Mouse (Mus musculus) c-Kit-positive CD71-negative TER-119-negative erythroid progenitor cells, embryonic 14.5 days (primary cell): ENCODE measurements around the gene Rhot1.
"Not testable (repeated sequence)": the region's sequence is repeated elsewhere in the genome, so short reads cannot be mapped to it uniquely, and the experiment has no call there.

ENCODE experiments used
- DNase-seq: peaks from one replicate; pipeline ENCODE4 v3.0.0-alpha.2; 2013; ENCODE audit warnings: low read depth

Rhot1 gene

DNA sequence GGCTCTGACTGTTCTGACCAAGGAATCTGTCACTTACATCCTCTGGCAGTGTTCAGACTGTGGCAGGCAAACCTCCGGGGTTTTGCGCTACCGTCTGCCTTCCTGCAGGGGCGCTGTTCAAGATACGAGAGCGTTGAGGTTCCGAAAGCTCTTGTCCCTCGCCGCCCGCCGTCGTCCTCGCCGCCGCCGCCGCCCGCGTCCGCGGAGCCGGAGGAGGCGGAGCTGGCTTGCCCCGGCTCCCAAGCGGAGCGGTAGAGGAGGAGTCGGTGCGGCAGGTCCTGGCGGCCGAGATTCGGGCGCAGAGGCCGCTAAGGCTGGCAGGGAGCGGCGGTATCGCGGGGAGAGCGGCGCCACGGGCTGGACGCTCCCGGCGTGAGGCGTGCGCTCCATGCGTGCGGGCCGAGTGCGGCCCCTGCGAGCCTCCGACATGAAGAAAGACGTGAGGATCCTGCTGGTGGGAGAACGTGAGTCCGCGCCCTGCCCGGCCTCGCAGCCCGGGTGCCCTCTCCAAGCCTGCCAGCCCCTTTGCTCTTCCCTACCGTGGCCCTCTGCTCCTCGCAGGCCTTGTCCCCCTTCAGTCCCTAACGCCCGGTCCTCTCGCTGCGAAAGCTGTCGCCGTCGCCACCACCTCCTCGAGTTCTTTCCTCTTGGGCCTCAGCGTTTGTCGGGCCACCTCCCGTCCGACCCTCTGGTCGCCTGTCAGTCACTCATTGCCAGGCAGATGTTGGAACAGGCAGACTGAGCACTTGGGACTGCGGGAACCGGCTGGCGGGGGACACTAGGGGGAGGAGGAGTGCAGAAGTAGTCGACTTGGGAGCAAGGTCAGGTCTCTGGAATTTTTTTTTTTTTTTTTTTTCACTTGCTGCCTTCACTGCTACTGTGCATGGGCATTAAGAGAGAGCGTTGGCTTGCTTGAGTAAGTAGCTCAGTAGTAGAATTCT, at the start of gene Rhot1:
Gene Rhot1 (plus strand): TSS at position 160 of the 941 bp plus-strand sequence.
- peak; percentile 92 for DNase-seq

DNA sequence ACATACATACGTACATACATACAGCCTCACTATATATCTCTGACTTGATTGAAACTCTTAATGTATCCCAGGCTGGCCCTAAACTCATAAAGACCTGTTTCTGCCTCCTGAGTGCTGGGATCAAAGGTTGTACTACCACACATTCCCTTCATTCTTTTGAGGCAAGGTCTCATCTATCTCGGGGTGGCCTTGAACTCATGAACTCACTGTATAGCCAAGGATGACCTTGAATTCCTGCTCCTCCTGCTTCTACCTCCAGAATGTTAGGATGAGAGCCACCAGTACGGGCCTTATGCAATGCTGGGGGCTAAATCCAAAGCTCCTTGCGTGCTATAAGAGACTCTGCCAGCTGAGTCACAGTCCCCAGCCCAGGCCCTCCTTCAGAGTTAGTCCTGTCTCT, 47.8 kb upstream of the Rhot1 start:
- no peak for DNase-seq

DNA sequence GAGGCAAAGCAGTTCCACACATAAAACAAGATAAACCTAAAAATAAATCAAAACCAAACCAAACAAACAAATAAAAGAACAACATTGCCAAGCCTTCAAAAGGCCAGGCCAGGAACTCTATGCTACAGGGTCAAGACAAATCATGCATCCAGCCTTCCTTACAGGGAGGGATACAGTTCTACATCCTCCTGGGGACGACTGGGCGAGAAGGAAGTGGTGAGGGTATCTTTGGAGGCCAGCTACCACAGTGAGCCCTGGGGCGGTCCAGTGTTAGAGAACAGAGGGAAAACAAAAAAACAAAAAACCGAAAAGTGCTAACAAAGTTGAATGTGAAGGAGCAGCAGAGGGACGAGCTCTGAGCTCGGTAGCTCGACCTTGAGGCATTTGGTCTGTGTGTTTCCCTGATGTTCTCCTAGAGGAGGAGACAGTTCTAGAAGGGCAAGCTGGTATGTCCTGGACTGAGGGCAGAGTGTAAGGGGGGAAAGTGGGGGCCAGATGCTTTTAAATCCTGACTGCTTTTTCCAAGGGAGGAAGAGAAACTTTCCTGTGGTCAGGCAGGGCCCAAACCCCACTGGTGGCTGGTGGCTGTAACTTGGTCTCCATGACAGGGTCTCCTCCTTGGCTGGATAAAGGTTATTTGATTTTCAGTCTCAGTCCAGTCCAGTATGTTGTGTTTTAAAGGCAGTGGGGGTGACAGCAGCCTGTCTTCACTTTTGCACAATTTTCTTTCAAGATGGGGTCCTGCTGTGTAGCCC, 45.3 kb upstream of the Rhot1 start:
- DNase-seq = no peak

DNA sequence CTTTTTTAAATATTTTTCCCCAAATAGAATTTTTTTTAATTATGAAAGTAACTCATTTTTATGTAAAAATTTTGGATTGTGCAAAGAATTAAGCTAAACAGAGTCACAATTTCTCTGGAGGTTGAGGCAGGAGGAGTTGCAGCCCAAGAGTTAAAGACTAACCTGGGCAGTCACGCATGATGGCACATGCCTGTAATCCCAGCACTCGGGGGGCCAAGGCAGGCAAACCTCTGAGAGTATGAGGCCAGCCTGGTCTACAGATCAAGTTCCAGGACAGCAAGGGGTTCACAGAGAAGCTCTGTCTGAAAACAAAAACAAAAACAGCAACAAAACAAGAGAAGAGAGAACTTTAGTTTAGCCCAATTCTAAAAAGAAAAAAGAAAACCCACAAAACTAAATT, 44.6 kb upstream of the Rhot1 start:
- DNase-seq = no peak

DNA sequence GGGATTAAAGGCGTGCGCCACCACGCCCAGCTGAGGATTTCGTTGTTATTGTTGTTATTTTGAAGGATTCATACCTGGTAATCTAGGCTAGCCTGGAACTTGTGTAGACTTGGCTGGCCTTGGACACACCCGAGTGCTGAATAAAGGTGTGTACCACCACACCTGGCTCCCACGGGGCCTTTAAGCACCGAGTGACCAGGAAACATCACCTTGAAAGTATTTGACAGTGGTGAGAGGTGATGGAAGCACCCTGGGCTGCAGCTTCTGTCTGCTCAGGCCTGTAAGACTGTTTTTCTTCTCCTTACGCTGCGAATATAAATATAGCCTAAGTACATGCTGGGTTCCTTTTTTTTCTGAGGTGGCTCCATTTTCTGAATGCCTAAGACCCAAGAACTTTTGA, 40.7 kb upstream of the Rhot1 start:
- no peak for DNase-seq

DNA sequence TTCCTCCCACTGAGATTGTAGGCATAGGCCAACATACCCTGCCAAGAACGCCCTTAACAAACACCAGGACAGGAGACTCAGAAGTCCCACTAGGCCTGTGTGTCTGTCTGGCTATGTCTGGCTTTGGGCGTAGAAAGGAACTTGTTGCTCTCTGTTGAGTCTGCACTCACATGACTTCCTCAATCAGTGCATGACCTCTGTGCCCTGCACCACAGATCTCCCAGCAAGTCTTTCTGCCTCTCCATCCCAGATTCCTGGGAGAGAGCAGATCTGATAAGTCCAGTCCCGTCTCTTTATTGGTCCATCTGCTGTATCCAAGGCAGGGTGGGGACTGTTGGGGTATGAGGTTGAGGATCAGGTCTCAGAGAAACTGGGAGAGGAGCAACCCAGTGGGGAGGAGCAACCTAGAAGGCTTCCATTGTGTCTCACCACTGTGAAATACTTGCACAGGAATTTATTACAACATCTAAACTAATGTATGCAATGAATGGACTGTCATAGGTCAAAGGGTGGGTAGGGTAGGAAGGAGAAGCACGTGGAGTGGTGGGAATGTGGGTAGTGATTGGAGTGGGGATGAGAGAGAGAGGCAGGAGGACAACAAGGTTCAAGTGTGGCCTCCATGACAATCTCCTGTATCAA, 40.1 kb upstream of the Rhot1 start:
- DNase-seq = no peak

DNA sequence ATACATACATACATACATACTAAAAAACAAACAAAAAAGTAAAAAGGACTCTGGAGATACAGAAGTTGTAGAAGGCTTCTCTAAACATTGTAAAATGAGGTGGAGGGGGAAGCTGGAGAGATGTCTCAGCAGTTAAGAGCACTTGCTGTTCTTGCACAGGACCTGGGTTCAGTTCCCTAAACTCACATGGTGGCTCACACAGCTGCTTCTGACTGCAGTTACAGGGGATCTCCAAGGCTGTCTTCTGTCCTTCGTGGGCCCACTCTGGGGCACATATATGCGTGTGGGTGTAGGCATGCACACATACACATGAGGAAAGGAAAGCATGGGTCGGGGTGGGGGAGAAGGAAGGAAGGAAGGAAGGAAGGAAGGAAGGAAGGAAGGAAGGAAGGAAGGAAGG, 39.2 kb upstream of the Rhot1 start:
- DNase-seq = no peak

DNA sequence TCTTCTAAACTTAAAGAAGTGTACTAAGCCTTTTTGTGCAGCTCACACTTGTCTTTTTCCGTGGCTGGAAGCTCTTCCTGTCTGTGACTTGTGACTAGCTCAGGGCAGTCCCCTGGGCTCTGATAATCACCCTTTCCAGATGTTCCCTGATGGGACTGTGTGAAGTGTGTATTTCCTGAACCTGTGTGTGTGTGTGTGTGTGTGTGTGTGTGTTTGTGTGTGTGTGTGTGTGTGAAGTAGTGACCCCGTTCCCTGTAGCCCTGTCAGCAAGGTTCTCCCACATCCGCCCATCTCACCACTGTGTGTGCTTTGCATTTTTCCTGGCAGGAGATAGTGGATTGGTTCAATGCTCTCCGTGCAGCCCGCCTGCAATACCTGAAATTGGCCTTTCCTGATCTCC, 38.5 kb upstream of the Rhot1 start:
- DNase-seq = no peak

DNA sequence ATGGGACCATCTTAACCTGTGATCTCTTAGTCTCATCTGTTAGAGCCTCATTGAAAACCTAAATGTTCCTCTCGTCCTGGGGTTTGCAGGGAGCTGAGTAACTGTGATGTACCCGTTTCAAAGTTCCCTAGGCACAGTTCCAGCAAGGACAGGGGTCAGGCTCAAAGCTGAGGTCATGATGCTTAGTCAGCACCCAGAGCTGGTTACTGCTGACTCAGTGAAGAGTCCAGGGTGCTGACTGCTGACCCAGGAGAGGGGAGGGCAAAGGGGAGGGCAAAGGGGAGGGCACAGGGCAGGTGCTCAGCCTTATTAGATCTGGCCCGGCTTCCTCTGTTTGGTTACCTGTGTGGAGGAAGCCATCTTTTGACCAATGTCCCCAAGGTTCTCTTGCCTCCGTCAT, 36.9 kb upstream of the Rhot1 start:
- DNase-seq = no peak

DNA sequence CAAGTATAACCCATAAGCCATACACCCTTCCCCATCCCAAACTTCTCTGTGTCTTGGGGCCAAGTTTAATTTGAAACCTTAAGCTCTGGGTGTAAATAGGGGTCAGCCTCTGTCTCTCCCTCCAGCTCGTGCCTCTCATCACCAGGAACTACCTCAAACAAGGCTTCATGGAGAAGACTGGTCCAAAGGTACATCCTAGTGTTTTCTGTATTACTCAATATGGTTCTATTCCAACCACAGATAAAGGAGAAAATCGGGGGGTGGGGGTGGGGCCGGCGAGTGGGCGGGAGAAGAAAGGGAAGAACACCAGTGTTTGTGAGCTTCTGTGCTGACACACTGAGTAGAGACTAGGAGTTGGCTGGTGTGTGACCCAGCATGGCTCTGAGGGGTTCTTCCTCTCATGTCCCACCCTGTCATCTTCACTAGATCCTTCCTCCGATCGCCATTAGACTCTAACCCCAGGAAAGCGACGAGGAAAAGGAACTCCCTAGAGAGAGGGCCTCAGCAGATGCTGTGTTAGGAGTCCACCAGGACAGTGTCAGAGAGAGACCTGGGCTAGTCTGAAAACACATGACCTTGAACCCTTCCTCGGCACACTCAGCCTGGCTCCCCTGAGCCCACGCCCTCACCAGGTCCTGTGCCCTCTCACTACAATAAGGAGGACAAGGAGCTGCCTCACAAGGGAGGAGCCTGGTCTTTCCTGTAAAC, 34.7 kb upstream of the Rhot1 start:
- DNase-seq = no peak

DNA sequence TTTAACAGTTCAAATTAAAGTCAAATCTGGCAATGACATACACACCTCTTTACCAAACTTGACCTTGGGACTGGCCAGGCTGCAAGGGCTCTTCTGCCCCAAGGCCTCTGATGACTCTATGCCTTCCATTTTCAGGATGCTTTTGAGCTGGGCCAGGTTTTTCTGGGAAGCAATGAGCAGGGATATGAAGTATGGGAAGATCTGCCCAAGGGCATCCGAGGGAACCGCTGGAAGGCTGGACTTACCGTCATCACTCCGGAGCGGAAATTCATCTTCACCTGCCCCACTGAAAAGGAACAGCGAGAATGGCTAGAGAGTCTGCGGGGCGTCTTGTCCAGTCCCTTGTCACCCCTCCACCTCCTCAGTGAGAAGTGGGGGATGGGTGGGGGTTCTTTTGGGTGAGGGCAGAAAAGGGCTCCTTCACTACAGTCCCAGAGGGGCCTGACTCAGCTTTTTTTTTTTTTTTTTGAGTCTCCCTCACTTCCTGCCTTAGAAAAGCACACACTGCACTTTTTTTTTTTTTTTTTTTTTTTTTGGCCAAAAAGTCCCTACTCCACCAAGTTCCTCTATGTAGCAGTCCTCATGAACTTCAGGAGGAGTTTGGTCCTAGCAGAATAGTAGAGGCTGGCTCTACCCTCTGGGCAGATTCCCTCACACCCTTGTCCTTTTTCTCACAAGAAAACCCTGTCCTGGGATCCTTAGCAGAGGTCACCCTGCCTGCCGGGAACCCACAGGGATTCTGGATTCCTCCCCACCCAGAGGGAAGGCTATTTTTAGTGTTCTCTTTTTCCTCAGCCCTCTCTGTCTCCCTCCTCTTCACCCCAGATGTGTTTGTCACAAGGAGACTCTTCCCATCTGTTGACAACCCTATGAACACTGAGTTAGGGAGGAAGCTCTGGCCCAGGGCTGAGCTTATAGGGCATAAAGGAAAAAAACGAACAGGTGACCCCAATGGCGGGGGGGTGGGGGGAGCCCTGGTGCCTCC, 31.6 kb upstream of the Rhot1 start:
- DNase-seq = no peak

DNA sequence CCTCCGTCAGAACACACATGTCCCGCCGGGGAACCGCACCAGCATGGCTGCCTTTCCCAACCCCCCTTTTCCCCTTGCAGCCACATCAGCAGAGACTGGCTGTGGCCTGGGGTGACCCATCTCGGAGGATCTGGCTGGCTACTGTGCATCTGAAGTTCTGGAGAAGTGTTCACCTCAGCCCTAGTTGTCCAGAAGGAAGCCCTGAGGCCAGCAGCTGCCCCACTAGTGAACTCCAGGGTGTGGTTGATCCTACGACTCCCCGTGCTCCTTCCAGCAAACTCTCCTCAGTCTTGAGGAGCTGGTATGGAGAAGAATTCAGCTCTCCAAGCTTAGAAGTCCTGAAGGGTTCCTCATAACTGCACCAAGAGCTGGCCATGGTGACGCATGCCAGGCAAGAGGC, 30.5 kb upstream of the Rhot1 start:
- DNase-seq = no peak

DNA sequence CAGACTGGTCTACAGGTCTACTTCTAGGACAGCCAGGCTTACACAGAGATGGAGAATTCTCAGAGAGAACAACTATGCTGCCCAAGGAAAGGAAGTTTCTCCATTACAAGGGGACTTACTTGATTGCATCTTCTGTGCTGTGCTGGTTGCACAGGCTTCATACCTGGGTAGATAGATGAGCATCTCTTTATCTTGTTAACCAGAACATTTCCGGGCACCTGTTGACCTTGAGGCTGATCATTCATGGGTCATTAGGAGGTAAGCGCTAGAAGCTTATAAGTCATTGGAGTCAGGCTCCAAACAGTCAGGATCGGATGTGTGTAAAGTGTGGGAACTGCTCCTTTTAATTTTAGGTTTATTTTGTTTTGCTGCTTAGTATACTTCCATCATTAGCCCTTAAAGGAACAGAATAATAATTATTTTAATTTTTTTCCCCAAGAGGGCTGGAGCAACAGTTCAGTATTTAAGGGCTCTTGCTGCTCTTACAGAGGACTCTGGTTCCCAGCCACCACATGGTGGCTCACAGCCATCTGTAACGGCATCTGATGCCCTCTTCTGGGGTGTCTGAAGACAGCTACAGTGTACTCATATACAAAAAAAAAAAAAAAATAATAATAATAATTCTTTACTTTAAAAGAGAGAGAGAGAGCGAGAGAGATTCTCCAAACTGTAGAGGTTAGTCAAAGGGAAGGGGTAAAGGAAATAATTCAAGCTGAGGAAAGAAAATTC, 27.6 kb upstream of the Rhot1 start:
- DNase-seq = no peak

DNA sequence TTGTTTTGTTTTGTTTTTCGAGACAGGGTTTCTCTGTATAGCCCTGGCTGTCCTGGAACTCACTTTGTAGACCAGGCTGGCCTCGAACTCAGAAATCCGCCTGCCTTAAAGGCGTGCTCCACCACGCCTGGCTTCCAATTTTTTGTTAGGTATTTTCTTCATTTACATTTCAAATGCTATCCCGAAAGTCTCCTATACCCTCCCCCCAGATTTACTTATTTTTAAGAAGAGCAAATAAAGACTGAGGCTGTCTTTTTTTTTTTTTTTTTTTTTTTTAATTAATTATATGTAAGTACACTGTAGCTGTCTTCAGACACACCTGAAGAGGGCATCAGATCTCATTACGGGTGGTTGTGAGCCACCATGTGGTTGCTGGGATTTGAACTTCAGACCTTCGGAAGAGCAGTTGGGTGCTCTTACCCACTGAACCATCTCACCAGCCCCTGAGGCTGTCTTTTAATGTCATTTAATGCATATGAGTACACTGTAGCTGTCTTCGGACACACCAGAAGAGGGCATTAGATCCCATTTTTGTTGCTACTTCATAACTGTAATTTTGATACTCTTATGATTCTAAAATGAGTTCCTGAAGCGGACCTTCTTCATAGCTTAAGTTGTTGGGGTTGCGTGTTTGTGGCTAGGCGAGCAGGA, 25.6 kb upstream of the Rhot1 start:
- not testable (repeated sequence) for DNase-seq

DNA sequence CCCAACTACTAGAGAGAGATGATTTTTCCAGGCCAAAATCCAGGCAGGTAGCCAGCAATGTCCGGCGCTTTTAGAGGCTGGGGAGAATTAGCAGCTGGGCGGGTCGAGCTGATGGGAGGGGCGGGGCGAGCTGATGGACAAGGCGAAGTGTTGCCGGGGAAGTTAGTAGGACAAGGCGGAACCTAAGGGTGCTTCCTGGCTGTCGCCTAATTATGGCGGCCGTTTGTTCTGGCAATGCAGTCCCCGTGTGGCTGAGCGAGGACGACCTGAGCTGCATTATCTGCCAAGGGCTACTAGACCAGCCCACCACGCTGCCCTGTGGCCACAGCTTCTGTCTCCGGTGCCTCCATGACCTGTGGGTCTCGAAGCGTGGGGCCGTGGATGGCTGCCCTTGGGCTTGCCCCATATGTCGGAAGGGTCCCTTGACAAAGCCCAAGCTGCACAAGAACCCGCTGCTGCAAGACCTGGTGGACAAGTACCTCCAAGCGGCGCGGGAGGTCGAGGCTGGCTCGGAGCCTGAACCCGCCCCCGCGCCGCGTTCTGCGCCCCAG, 25.0 kb upstream of the Rhot1 start, which contains the start of gene Rnf135:
Gene Rnf135 (plus strand): TSS at position 147 of the 551 bp plus-strand sequence.
- DNase-seq = peak; percentile 68

DNA sequence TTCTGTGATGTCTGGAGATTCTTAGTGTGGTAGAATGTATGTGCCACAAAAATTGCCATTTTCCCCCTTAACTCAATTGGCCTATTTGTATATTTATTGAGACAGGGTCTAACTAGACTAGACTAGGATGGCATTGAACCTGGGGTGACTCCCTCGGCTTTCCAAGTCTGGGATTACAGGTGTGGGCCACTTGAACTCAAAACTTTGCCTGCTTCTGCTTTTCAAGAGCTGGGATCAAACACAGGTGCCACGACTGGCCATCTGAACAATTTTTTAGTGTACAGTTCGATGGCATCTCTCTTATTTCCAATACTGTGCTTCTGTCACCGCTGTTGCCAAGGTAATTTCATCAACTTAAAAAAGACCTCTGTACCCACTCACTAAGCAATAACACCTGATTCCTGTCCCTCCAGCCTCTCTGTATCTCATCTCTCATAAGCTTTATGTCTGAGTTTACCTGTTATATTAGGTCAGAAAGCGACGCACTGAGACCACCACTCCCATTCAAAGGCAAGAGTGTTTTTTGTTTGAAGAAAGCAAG, 24.2 kb upstream of the Rhot1 start:
- no peak for DNase-seq

DNA sequence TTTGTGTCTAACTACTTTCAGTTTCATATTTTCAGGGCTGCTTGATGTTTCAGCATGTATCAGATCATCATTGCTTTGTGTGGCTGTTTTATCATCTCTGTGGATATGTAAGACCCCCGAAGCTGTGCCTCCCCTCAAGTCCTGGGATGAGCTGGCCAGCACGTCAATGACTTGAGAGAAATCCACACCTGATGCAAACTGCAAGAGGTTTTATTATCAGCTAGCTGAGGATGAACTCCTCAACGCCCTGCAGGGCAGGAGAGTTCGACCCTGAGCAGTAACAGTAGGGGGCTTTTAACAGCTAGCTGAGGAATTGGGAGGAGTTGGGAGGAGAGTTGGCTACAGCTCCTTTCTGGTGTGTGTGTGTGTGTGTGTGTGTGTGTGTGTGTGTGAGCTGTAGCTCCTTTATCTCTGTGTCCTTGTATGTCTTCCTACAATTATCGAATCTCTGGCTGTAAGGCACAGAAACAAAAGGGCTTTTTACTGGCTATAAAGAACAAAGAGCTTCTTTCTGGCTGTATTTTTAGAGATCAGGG, 23.3 kb upstream of the Rhot1 start:
- DNase-seq = not testable (repeated sequence)

DNA sequence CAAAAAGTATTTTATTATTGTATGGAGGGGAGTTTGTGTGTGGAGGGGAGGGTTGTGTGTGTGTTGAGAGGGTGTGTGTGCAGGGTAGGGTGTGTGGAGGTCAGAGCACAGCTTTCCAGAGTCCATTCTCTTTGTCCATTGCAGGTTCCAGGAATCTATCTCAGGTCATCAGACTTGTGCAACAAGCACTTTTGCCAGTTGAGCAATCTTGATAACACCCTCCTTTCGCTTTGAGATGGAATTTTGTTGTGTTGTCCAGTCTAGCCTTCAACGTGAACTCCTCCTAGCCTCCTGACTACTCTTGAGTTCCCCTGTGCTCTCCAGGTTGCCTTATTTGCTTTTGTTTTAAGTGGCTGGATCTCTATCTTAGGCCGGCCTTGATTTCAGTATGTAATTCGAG, 18.5 kb upstream of the Rhot1 start:
- DNase-seq = no peak

DNA sequence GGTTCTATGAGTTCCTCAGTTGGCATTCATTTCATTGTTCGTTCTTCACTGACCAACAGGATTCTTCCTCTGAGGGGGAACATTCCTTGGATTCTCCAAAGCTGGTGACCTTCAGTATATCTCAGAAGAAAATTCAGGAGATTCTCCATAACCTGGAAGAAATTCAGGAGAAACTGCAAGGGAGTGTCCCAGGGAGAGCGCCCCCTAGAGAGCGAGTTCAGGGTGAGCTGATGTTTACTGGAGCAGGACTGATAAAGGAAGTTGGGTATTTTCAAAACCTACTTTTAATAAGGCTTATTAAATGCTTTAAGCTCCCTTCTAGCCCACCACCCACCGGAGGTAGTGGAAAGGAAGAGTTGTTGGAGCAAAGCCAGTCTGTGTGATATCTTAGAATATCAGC, 15.0 kb upstream of the Rhot1 start:
- no peak for DNase-seq
